24 mouse cellular contexts compared by ENCODE assay signal in genomic region chr11:87703654-87704053, GRCm38 (mm10). TPM values are rescaled to one million over a fixed set of nuclear protein-coding genes. Genes with fewer than 3 reads are reported as not detected.
DNase-seq lines count a peak whose midpoint lies in the region; ATAC-seq and TF ChIP-seq lines count a peak whose summit lies in the region.
"Had no signal": no experiment of that assay in that cellular context is flagged by ENCODE, and none has a peak within 500 bp of the region (broad histone marks: within the 10 kb centered on the region; RNA-seq: fewer than 3 reads in every experiment).

No protein-coding gene starts in this region.

- no peaks in the 10 kb centered on the region for H3K9me3 ChIP-seq in G1E (replicated peaks)
- no peaks in the 10 kb centered on the region for H3K9me3 ChIP-seq in liver, embryonic 11.5 days (ENCODE audit: control insufficient read depth, low read length)
- H3K9me3 ChIP-seq in liver, postnatal 0 days (ENCODE audit: low read length): no peaks in the 10 kb centered on the region
- no peaks in the 10 kb centered on the region for H3K9me3 ChIP-seq in forebrain, postnatal 0 days (ENCODE audit: low read length)
- H3K9me3 ChIP-seq: embryonic facial prominence, embryonic 15.5 days; forebrain, embryonic 15.5 days; heart, embryonic 12.5 days; hindbrain, embryonic 10.5 days; limb, embryonic 12.5 days; midbrain, embryonic 12.5 days had no signal

- TF ChIP-seq EP300 in liver, postnatal 0 days (IDR thresholded peaks at IDR 0.05; ENCODE audit: low read depth): peak; percentile 70

- peak overlapping the region; percentile 74 for H3K27ac ChIP-seq in liver, embryonic 11.5 days (ENCODE audit: low read depth, low read length)
- peak overlapping the region; percentile 74; the same call in 1 of the 2 replicates for H3K27ac ChIP-seq in liver, postnatal 0 days (ENCODE audit: low read depth)
- H3K27ac ChIP-seq in forebrain, postnatal 0 days (ENCODE audit: low read depth, low read length): no peak overlapping the region
- H3K27ac ChIP-seq: embryonic facial prominence, embryonic 15.5 days; forebrain, embryonic 15.5 days; limb, embryonic 12.5 days; midbrain, embryonic 12.5 days had no signal

- no peak for TF ChIP-seq CTCF in G1E (IDR thresholded peaks at IDR 0.05; ENCODE audit: low read depth, low read length)
- TF ChIP-seq CTCF in liver, postnatal 0 days (IDR thresholded peaks at IDR 0.05; ENCODE audit: low read depth): no peak
- TF ChIP-seq CTCF in forebrain, postnatal 0 days (IDR thresholded peaks at IDR 0.05; ENCODE audit: low read depth): no peak

- H3K4me2 ChIP-seq in liver, embryonic 11.5 days: peak overlapping the region; percentile 50
- H3K4me2 ChIP-seq in liver, postnatal 0 days (ENCODE audit: low read depth, low read length): peak overlapping the region; percentile 29; the same call in 1 of the 2 replicates
- no peak overlapping the region for H3K4me2 ChIP-seq in forebrain, postnatal 0 days (ENCODE audit: low read depth)
- H3K4me2 ChIP-seq: embryonic facial prominence, embryonic 15.5 days; forebrain, embryonic 15.5 days; heart, embryonic 12.5 days; limb, embryonic 12.5 days; lung, embryonic 14.5 days; midbrain, embryonic 12.5 days had no signal

- peaks cover 84% of the 10 kb centered on the region for H3K4me1 ChIP-seq in G1E (ENCODE audit: insufficient read depth, low read depth, low read length)
- peaks cover 60% of the 10 kb centered on the region for H3K4me1 ChIP-seq in liver, embryonic 11.5 days (replicated peaks; ENCODE audit: control insufficient read depth, insufficient read depth, low read length)
- peaks cover 43% of the 10 kb centered on the region for H3K4me1 ChIP-seq in liver, postnatal 0 days (ENCODE audit: insufficient read depth)
- H3K4me1 ChIP-seq in forebrain, postnatal 0 days (ENCODE audit: insufficient read depth): no peaks in the 10 kb centered on the region
- H3K4me1 ChIP-seq: forebrain, embryonic 15.5 days; heart, embryonic 12.5 days; limb, embryonic 12.5 days had no signal

- ATAC-seq in G1E (ENCODE audit: extremely low read depth, insufficient number of reproducible peaks, low FRiP score, poor library complexity, severe bottlenecking): peak; percentile 72
- peak; percentile 77 for ATAC-seq in liver, embryonic 11.5 days (replicated peaks; ENCODE audit: low FRiP score)
- peak; percentile 18; the same call in 1 of the 2 replicates for ATAC-seq in liver, postnatal 0 days
- ATAC-seq in forebrain, postnatal 0 days: no peak
- ATAC-seq: activated CD4-positive, CD25-positive, alpha-beta regulatory T cell, adult 4 months; forebrain, embryonic 15.5 days had no signal

- H3K4me3 ChIP-seq in G1E (ENCODE audit: low read depth, low read length): no peak overlapping the region; the same call in 1 of the 2 replicates
- no peak overlapping the region for H3K4me3 ChIP-seq in liver, embryonic 11.5 days (ENCODE audit: low read depth, low read length)
- no peak overlapping the region for H3K4me3 ChIP-seq in liver, postnatal 0 days (ENCODE audit: low read depth, low read length)
- no peak overlapping the region for H3K4me3 ChIP-seq in forebrain, postnatal 0 days (ENCODE audit: low read depth, low read length)
- H3K4me3 ChIP-seq: embryonic facial prominence, embryonic 15.5 days; forebrain, embryonic 15.5 days; heart, embryonic 12.5 days; hindbrain, embryonic 10.5 days; limb, embryonic 12.5 days; midbrain, embryonic 12.5 days had no signal

- peak; percentile 19 for DNase-seq in G1E (ENCODE audit: low spot score)
- DNase-seq in c-Kit-positive CD71-positive TER-119-negative erythroid progenitor cells, embryonic 14.5 days (ENCODE audit: low read depth): peak; percentile 60
- no peak for DNase-seq in liver, embryonic 11.5 days (ENCODE audit: low spot score)
- DNase-seq in liver, postnatal 0 days: no peak
- DNase-seq in ovary, postnatal 14 days (ENCODE audit: low spot score): no peak
- DNase-seq in frontal cortex, postnatal 14 days (ENCODE audit: low spot score in 2 of 2): no peak
- DNase-seq in forebrain, postnatal 0 days: no peak
- DNase-seq: adrenal gland, postnatal 10 days; B cell, adult 2 months; cerebellum, adult 9-10 months; gastrocnemius, postnatal 14 days; heart, adult 11 months; heart, postnatal 10 days; layer of hippocampus, postnatal 36 days; lung, embryonic 14.5 days; thymus, postnatal 14 days had no signal

- no peaks in the 10 kb centered on the region for H3K27me3 ChIP-seq in G1E (ENCODE audit: insufficient read depth, low read length)
- H3K27me3 ChIP-seq in liver, embryonic 11.5 days (replicated peaks; ENCODE audit: control insufficient read depth, insufficient read depth, low read length): no peaks in the 10 kb centered on the region
- no peaks in the 10 kb centered on the region for H3K27me3 ChIP-seq in liver, postnatal 0 days (ENCODE audit: insufficient read depth, low read length)
- no peaks in the 10 kb centered on the region for H3K27me3 ChIP-seq in forebrain, postnatal 0 days (ENCODE audit: insufficient read depth, low read length)
- H3K27me3 ChIP-seq: CH12.LX; embryonic facial prominence, embryonic 15.5 days; forebrain, embryonic 15.5 days had no signal

- WGBS in liver, embryonic 11.5 days: 70% methylated on average over 5 of the region's 5 CpGs
- 53% methylated on average over 5 of the region's 5 CpGs for WGBS in liver, postnatal 0 days (ENCODE audit: insufficient replicate concordance)
- WGBS in forebrain, postnatal 0 days: 87% methylated on average over 5 of the region's 5 CpGs

- peaks cover 68% of the 10 kb centered on the region for H3K36me3 ChIP-seq in G1E (replicated peaks)
- no peaks in the 10 kb centered on the region for H3K36me3 ChIP-seq in liver, embryonic 11.5 days (ENCODE audit: control insufficient read depth, insufficient read depth, low read length)
- no peaks in the 10 kb centered on the region for H3K36me3 ChIP-seq in liver, postnatal 0 days (replicated peaks; ENCODE audit: insufficient read depth, low read length)
- no peaks in the 10 kb centered on the region for H3K36me3 ChIP-seq in forebrain, postnatal 0 days (ENCODE audit: insufficient read depth)
- H3K36me3 ChIP-seq: embryonic facial prominence, embryonic 15.5 days; forebrain, embryonic 15.5 days; heart, embryonic 12.5 days; hindbrain, embryonic 10.5 days; limb, embryonic 12.5 days; midbrain, embryonic 12.5 days had no signal

- peak overlapping the region; percentile 35; the same call in 1 of the 2 replicates for H3K9ac ChIP-seq in liver, embryonic 11.5 days (ENCODE audit: low read depth, low read length)
- no peak overlapping the region for H3K9ac ChIP-seq in liver, postnatal 0 days (replicated peaks)
- no peak overlapping the region for H3K9ac ChIP-seq in forebrain, postnatal 0 days
- H3K9ac ChIP-seq: embryonic facial prominence, embryonic 15.5 days; forebrain, embryonic 15.5 days; heart, embryonic 12.5 days; limb, embryonic 12.5 days; lung, embryonic 14.5 days; midbrain, embryonic 12.5 days had no signal

RNA-seq across cellular contexts. Expression of gene Supt4a, which starts 33.7 kb away (rescaled TPM):
- total RNA-seq in G1E (2014; fragmentation: Nextera tagmentation): 64.1 and 95.8 TPM in 2 replicates
- 155 and 172 TPM in 2 replicates for total RNA-seq in G1E (2017)
- 14.7 and 15.4 TPM in 2 replicates for polyA plus RNA-seq in G1E (2012)
- 233 and 240 TPM in 2 replicates for polyA plus RNA-seq in liver, embryonic 11.5 days (2014; fragmentation: Nextera tagmentation; extraction: Ambion mirVana)
- 114 and 120 TPM in 2 replicates for polyA plus RNA-seq in liver, postnatal 0 days (2015; fragmentation: Nextera tagmentation; extraction: Ambion mirVana)
- 64.9 and 78.5 TPM in 2 replicates for total RNA-seq in forebrain, postnatal 0 days (2014; rRNA removed)
- 141 and 159 TPM in 2 replicates for polyA plus RNA-seq in forebrain, postnatal 0 days (2015; fragmentation: Nextera tagmentation; extraction: Ambion mirVana)

RNA-seq across cellular contexts. Expression of gene Rnf43, which starts 41.1 kb away (rescaled TPM):
- total RNA-seq in G1E (2014; fragmentation: Nextera tagmentation) (28.4 and 31.1 TPM in 2 replicates), G1E (2017) (13.9 and 14.8 TPM in 2 replicates)
- polyA plus RNA-seq in G1E (2012): 5.4 and 8.7 TPM in 2 replicates
- 8.2 and 10.0 TPM in 2 replicates for polyA plus RNA-seq in liver, embryonic 11.5 days (2014; fragmentation: Nextera tagmentation; extraction: Ambion mirVana)
- 4.2 and 5.8 TPM in 2 replicates for polyA plus RNA-seq in liver, postnatal 0 days (2015; fragmentation: Nextera tagmentation; extraction: Ambion mirVana)
- 1.0 and 1.8 TPM in 2 replicates for total RNA-seq in forebrain, postnatal 0 days (2014; rRNA removed)
- polyA plus RNA-seq in forebrain, postnatal 0 days (2015; fragmentation: Nextera tagmentation; extraction: Ambion mirVana): 0.79 and 0.84 TPM in 2 replicates

RNA-seq across cellular contexts. Expression of gene Tspoap1, which starts 56.7 kb away (rescaled TPM):
- total RNA-seq in G1E (2014; fragmentation: Nextera tagmentation) (3.9 and 9.9 TPM in 2 replicates), G1E (2017) (17.4 and 21.2 TPM in 2 replicates)
- polyA plus RNA-seq in G1E (2012): 10.2 and 10.4 TPM in 2 replicates
- polyA plus RNA-seq in liver, embryonic 11.5 days (2014; fragmentation: Nextera tagmentation; extraction: Ambion mirVana): 7.7 and 9.3 TPM in 2 replicates
- polyA plus RNA-seq in liver, postnatal 0 days (2015; fragmentation: Nextera tagmentation; extraction: Ambion mirVana): 0.59 and 1.2 TPM in 2 replicates
- total RNA-seq in forebrain, postnatal 0 days (2014; rRNA removed): 119 and 199 TPM in 2 replicates
- 10.5 and 20.1 TPM in 2 replicates for polyA plus RNA-seq in forebrain, postnatal 0 days (2015; fragmentation: Nextera tagmentation; extraction: Ambion mirVana)

Comparison
In these comparisons a context has a peak if more than half of its experiments do, and no peak if none do; other contexts are left out.
1. DNase-seq: peak in G1E (single experiment) and c-Kit-positive CD71-positive TER-119-negative erythroid progenitor cells, embryonic 14.5 days (single experiment); none in liver, embryonic 11.5 days (single experiment), liver, postnatal 0 days (single experiment), ovary, postnatal 14 days (single experiment), frontal cortex, postnatal 14 days (0 of 2) and forebrain, postnatal 0 days (single experiment).